Mouse (Mus musculus): ENCODE results near the gene Slc6a9.

- TF ChIP-seq CTCF (IDR thresholded peaks at IDR 0.05; ENCODE audit: insufficient read depth, low read depth, low read length) (no peak), POLR2A (IDR thresholded peaks at IDR 0.05; ENCODE audit: insufficient read depth, low read depth, low read length) (no peak)
Measured at GRCm38 (mm10) chr4:117836204-117836767, 2.0 kb downstream of the Slc6a9 start.

All from olfactory bulb, adult 2 months (tissue).